Mouse (Mus musculus) brain, embryonic 18.5 days (tissue): ENCODE data around the gene Adgb.
"Not testable (repeated sequence)": the region's sequence is repeated elsewhere in the genome, so short reads cannot be mapped to it uniquely, and the experiment has no call there.

Experiments used
- DNase-seq: peaks from one replicate; pipeline ENCODE4 v3.0.0-alpha.2; 2012; ENCODE audit warnings: low read depth, low spot score

Adgb gene

GRCm38 (mm10) chr10:10471961-10472610 is at the start of gene Adgb:
TSS of gene Adgb (minus strand) at chr10:10472326.
- DNase-seq: peak; percentile 26

GRCm38 (mm10) chr10:10480139-10480538 is 8.0 kb upstream of the Adgb start:
- DNase-seq: no peak

- DNase-seq: not testable (repeated sequence)
Observed at GRCm38 (mm10) chr10:10477429-10477828, 5.3 kb upstream of the Adgb start.

GRCm38 (mm10) chr10:10476956-10477355 is 4.8 kb upstream of the Adgb start:
- no peak for DNase-seq

GRCm38 (mm10) chr10:10476549-10476948 is 4.4 kb upstream of the Adgb start:
- DNase-seq: no peak

GRCm38 (mm10) chr10:10468699-10469547 is 3.2 kb downstream of the Adgb start:
- DNase-seq: no peak

GRCm38 (mm10) chr10:10460113-10460512 is 12.0 kb downstream of the Adgb start:
- no peak for DNase-seq

GRCm38 (mm10) chr10:10456991-10457390 is 15.1 kb downstream of the Adgb start:
- no peak for DNase-seq

GRCm38 (mm10) chr10:10449067-10449466 is 23.1 kb downstream of the Adgb start:
- DNase-seq: no peak

GRCm38 (mm10) chr10:10444841-10445466 is 27.2 kb downstream of the Adgb start:
- DNase-seq: no peak

GRCm38 (mm10) chr10:10443558-10443957 is 28.6 kb downstream of the Adgb start:
- DNase-seq: no peak

GRCm38 (mm10) chr10:10435014-10435413 is 37.1 kb downstream of the Adgb start:
- DNase-seq: no peak

- DNase-seq: no peak
Observed at GRCm38 (mm10) chr10:10429635-10430034, 42.5 kb downstream of the Adgb start.

- DNase-seq: no peak
Observed at GRCm38 (mm10) chr10:10429032-10429431, 43.1 kb downstream of the Adgb start.

GRCm38 (mm10) chr10:10424383-10424782 is 47.7 kb downstream of the Adgb start:
- DNase-seq: no peak

GRCm38 (mm10) chr10:10411046-10411445 is 61.1 kb downstream of the Adgb start:
- DNase-seq: no peak

- DNase-seq: peak; percentile 68
Observed at GRCm38 (mm10) chr10:10408166-10408565, 64.0 kb downstream of the Adgb start.

GRCm38 (mm10) chr10:10395784-10396481 is 76.2 kb downstream of the Adgb start:
- no peak for DNase-seq

GRCm38 (mm10) chr10:10374629-10375028 is 97.5 kb downstream of the Adgb start:
- no peak for DNase-seq

- no peak for DNase-seq
Observed at GRCm38 (mm10) chr10:10364025-10364424, 108.1 kb downstream of the Adgb start.

- peak; percentile 22 for DNase-seq
Observed at GRCm38 (mm10) chr10:10355605-10356227, 116.4 kb downstream of the Adgb start.
